Mouse (Mus musculus) thymus, adult 2 months (tissue): ENCODE results near the gene Exoc2. TPM values are rescaled to one million over a fixed set of nuclear protein-coding genes. Genes with fewer than 3 reads are reported as not detected.

Source experiments
- DNase-seq: peaks from one replicate; pipeline ENCODE4 v3.0.0; 2021
- H3K27ac ChIP-seq: fragments of 200-500 bp; 2 replicates; pipeline ENCODE4 v1.5.1; 2012; ENCODE audit warnings: low read length, control low read depth; ENCODE audit not compliant: control insufficient read depth, insufficient read depth
- H3K27me3 ChIP-seq: fragments of 200-500 bp; 2 replicates; pipeline ENCODE4 v1.6.1; 2012; ENCODE audit warnings: mild to moderate bottlenecking, low read length, moderate library complexity, mixed read lengths; ENCODE audit not compliant: control insufficient read depth, insufficient read depth
- H3K36me3 ChIP-seq: fragments of 200-500 bp; 2 replicates; pipeline ENCODE4 v1.6.1; 2012; ENCODE audit warnings: mild to moderate bottlenecking, low read length, moderate library complexity; ENCODE audit not compliant: control insufficient read depth, insufficient read depth
- H3K4me1 ChIP-seq: fragments of 200-500 bp; replicated peaks from 2 replicates; pipeline ENCODE4 v1.6.1; 2012; ENCODE audit warnings: low read length; ENCODE audit not compliant: control insufficient read depth, insufficient read depth
- H3K4me3 ChIP-seq: fragments of 200-500 bp; 2 replicates; pipeline ENCODE4 v1.5.1; 2012; ENCODE audit warnings: mild to moderate bottlenecking, low read length, control low read depth, moderate library complexity; ENCODE audit not compliant: control insufficient read depth, insufficient read depth
- CTCF ChIP-seq: fragments of 200-500 bp; IDR thresholded peaks from 2 replicates; pipeline ENCODE4 v1.5.1; 2012; ENCODE audit warnings: mild to moderate bottlenecking, control low read depth, low read length, moderate library complexity, borderline replicate concordance; ENCODE audit not compliant: control insufficient read depth, poor library complexity, insufficient read depth; ENCODE audit errors: extremely low read depth
- POLR2A ChIP-seq: fragments of 200-500 bp; IDR thresholded peaks from 2 replicates; pipeline ENCODE4 v1.6.1; 2012; ENCODE audit warnings: mild to moderate bottlenecking, low read length, control low read depth, moderate library complexity; ENCODE audit not compliant: control insufficient read depth, poor library complexity, insufficient read depth; ENCODE audit errors: extremely low read depth
- WGBS: fragments of 180-500 bp; shearing (Covaris S2); methylation state at CpG from one replicate; pipeline ENCODE4 v1.1.7; 2018; 5-methylcytosine and 5-hydroxymethylcytosine counted together
- polyA plus RNA-seq: library from polyadenylated mRNA; depleted of rRNA; stranded (reverse); fragments of >200 nt; gene quantifications from 2 replicates; pipeline ENCODE4 v1.2.3, GENCODE M21; 2012

The Exoc2 gene
- polyA plus RNA-seq, 1 experiment, result 25.7 TPM

DNA sequence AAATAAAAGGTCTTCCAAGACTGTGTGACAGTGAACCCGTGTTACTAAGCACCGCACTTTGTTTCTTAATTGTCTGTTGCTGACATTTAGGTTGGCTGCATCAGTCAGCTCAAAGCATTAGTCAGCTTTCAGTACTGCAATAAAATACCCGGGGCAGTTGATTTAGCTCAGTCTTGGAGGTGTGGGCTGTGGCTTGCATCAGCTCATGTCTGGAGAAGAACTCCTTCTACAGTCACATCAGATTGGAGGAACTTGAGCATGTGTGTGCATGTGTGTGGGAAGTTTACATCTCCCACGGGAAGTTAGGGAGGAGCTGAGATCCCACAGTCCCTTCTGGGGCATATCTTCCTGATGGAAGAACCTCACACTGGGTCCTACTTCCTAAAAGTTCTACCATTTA lies 185.9 kb downstream of the Exoc2 start:
- no peak overlapping the region for H3K4me3 ChIP-seq
- DNase-seq, result no peak
- no peaks in the 10 kb centered on the region for H3K36me3 ChIP-seq
- H3K27me3 ChIP-seq, result no peaks in the 10 kb centered on the region
- peaks cover 33% of the 10 kb centered on the region for H3K4me1 ChIP-seq
- TF ChIP-seq CTCF (no peak), POLR2A (no peak)
- 94% methylated on average over 4 of the region's 4 CpGs for WGBS
- no peak overlapping the region for H3K27ac ChIP-seq

DNA sequence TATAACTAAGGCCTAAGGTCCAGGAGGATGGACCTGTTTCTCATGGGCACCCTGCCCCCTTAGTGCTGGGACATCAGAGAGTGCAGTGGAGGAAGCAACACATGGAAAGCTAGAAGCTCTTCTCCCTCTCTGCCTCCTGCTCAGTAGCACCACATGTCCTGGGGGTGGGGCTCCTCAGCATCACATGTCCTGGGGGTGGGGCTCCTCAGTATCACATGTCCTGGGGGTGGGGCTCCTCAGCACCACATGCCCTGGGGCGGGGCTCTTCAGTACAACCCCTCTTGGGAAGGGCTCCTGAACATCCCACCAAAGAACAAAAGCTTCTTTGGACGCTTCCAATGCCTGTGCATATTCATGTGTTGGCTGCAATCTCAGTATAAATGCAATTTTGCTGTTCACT lies 186.3 kb downstream of the Exoc2 start:
- Histone ChIP-seq H3K27ac (no peak overlapping the region), H3K4me3 (no peak overlapping the region), H3K4me1 (peaks cover 31% of the 10 kb centered on the region), H3K36me3 (no peaks in the 10 kb centered on the region), H3K27me3 (no peaks in the 10 kb centered on the region)
- 97% methylated on average over 2 of the region's 2 CpGs for WGBS
- DNase-seq, result no peak
- TF ChIP-seq CTCF (no peak), POLR2A (no peak)

DNA sequence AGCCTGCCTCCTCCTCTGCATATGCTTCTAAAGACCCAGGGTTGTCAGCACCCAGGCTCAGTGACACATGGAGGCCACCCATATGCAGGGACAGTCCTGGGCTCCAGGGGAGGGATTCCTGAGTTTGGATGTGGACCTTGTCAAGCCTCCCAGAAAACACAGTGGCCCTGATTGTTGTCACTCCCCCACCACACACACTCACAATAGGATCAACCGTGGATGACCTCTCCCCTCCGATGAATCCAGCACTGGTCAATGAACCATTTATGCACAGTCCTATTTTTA lies 186.9 kb downstream of the Exoc2 start:
- no peak overlapping the region for H3K4me3 ChIP-seq
- no peak for DNase-seq
- TF ChIP-seq CTCF (no peak), POLR2A (no peak)
- H3K27me3 ChIP-seq, result no peaks in the 10 kb centered on the region
- WGBS, result 93% methylated on average over 2 of the region's 2 CpGs
- H3K27ac ChIP-seq, result no peak overlapping the region
- H3K4me1 ChIP-seq, result peaks cover 26% of the 10 kb centered on the region
- H3K36me3 ChIP-seq, result no peaks in the 10 kb centered on the region

GRCm38 (mm10) chr13:30786235-30787035 lies 187.5 kb downstream of the Exoc2 start:
- no peaks in the 10 kb centered on the region for H3K36me3 ChIP-seq
- H3K4me3 ChIP-seq, result no peak overlapping the region
- DNase-seq, result peak; percentile 67
- H3K27me3 ChIP-seq, result no peaks in the 10 kb centered on the region
- WGBS, result 3% methylated on average over 5 of the region's 5 CpGs
- peaks cover 20% of the 10 kb centered on the region for H3K4me1 ChIP-seq
- no peak for TF ChIP-seq CTCF
- TF ChIP-seq POLR2A, result no peak
- peak overlapping the region; percentile 53 for H3K27ac ChIP-seq

DNA sequence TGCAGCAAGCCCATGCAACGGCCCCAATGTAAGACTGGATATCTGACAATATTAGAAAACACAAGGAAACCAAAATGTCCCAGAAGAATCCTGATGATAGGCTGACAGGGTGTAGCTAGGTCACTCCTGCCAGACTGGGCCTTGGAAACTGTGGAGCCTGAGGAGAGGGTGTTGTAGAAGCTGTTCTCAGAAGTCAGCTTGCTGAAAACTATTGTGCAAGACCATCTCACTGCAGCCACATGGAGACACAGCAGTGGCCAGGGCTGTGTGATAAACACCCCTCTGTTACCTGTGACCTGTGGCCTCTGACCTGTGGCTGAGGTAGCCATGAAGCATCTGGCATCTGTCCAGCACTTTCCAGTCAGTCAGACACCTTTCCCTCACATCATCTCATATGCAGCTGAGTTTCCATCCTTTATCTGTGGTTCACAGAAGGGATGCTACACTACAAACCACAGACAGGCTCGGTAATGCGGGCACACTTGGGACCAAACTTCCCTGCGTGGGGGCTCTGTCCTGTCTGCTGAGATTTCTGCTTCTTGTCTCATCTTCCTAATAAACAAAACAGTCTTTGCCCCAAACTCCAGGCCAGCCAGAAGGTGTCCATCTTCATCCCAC lies 188.4 kb downstream of the Exoc2 start:
- no peaks in the 10 kb centered on the region for H3K27me3 ChIP-seq
- H3K27ac ChIP-seq, result no peak overlapping the region; the same call in 1 of the 2 replicates
- no peak overlapping the region for H3K4me3 ChIP-seq
- DNase-seq, result no peak
- no peak for TF ChIP-seq POLR2A
- no peak for TF ChIP-seq CTCF
- H3K4me1 ChIP-seq, result peaks cover 19% of the 10 kb centered on the region
- WGBS, result 55% methylated on average over 4 of the region's 4 CpGs
- no peaks in the 10 kb centered on the region for H3K36me3 ChIP-seq

DNA sequence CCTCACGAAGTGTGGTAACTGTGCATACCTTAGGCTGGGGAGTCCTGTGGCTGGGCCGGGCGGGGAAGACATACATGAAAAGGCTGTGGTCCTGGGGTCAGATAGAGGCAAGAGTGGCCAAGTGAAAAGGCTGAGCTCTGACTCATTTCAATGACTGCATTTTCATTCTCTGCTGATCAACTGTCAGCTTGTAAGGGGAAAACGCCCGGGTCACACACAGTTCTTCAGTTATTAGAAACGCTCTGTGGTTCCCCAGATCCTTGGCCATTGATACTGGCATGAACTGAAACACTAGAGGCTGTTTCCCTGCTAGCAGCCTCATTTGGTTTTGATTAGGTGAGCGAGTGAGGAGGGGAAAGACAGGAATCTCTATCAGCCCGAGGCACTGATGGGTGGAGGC lies 191.5 kb downstream of the Exoc2 start:
- no peaks in the 10 kb centered on the region for H3K27me3 ChIP-seq
- WGBS, result 89% methylated on average over 8 of the region's 8 CpGs
- no peak for TF ChIP-seq CTCF

DNA sequence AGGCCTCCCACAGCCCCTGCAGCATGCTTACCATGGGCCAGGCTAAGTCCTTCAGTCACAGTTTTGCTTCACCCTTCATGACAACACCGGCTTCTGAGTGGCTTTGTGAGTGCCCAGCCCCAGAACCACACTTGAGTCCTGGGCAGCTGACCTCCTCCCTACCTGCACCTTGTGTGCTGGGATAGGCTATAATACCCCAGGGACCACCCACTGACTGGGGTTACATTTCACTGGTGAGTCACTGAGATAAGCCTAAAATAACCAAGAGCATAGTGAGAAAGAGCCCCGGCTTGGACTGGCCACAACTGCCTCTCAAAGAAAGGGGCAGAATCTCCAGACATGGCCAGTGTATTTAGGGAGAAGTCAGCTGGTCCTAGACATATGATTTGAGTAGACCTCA lies 192.0 kb downstream of the Exoc2 start:
- no peaks in the 10 kb centered on the region for H3K27me3 ChIP-seq
- peaks cover 18% of the 10 kb centered on the region for H3K4me1 ChIP-seq
- no peak for DNase-seq
- 86% methylated on average over 2 of the region's 2 CpGs for WGBS
- H3K4me3 ChIP-seq, result no peak overlapping the region
- no peak overlapping the region for H3K27ac ChIP-seq
- H3K36me3 ChIP-seq, result no peaks in the 10 kb centered on the region
- TF ChIP-seq CTCF (no peak), POLR2A (no peak)

More for the DNA sequence above, 191.5 kb downstream of the Exoc2 start:
- DNase-seq, result no peak
- Histone ChIP-seq H3K4me1 (peaks cover 19% of the 10 kb centered on the region), H3K27ac (no peak overlapping the region), H3K4me3 (no peak overlapping the region), H3K36me3 (no peaks in the 10 kb centered on the region)
